Mouse (Mus musculus) left cerebral cortex, adult 2 months (tissue): ENCODE data around the gene Ddt. TPM values are rescaled to one million over a fixed set of nuclear protein-coding genes. Genes with fewer than 3 reads are reported as not detected.

ENCODE experiments used
- DNase-seq, 2 experiments: peaks; one replicate each; pipeline ENCODE4 v3.0.0; 2021 to 2022; ENCODE audit warnings: low spot score in 2 of 2, mixed read lengths in 1 of 2; ENCODE audit errors: extremely low spot score in 1 of 2
- H3K27ac ChIP-seq: fragments of 200-600 bp; 2 replicates; pipeline ENCODE4 v1.8.1; 2022
- H3K4me3 ChIP-seq: fragments of 200-600 bp; 2 replicates; pipeline ENCODE4 v1.8.1; 2022
- CTCF ChIP-seq: fragments of 200-600 bp; IDR thresholded peaks from 2 replicates; pipeline ENCODE4 v1.8.1; 2022; ENCODE audit warnings: antibody characterized with exemption, mild to moderate bottlenecking, moderate library complexity
- intact Hi-C: fragments of 180-260 bp; cut with DNase I; formaldehyde crosslinking; loops from one replicate; pipeline ENCODE4 v1.15.1; 2025
- total RNA-seq, 2 experiments: library from RNA; stranded (reverse); gene quantifications; 2 replicates each; pipeline ENCODE4 v1.2.3; 2021

Gene Ddt
- total RNA-seq, 2 experiments from 2014 or later, result 43.3 to 49.3 TPM

GRCm38 (mm10) chr10:75764519-75765473 is 8.4 kb downstream of the Ddt start:
- peak in 1 of 2 experiments; percentile 40 for DNase-seq
- peak overlapping the region; percentile 79 for H3K27ac ChIP-seq
- intact Hi-C loops, result loop anchor here (1.0 to 5.0 kb wide), 5 partner anchors 20 to 178 kb away; partner anchors contain the start of gene Gstt2

DNA sequence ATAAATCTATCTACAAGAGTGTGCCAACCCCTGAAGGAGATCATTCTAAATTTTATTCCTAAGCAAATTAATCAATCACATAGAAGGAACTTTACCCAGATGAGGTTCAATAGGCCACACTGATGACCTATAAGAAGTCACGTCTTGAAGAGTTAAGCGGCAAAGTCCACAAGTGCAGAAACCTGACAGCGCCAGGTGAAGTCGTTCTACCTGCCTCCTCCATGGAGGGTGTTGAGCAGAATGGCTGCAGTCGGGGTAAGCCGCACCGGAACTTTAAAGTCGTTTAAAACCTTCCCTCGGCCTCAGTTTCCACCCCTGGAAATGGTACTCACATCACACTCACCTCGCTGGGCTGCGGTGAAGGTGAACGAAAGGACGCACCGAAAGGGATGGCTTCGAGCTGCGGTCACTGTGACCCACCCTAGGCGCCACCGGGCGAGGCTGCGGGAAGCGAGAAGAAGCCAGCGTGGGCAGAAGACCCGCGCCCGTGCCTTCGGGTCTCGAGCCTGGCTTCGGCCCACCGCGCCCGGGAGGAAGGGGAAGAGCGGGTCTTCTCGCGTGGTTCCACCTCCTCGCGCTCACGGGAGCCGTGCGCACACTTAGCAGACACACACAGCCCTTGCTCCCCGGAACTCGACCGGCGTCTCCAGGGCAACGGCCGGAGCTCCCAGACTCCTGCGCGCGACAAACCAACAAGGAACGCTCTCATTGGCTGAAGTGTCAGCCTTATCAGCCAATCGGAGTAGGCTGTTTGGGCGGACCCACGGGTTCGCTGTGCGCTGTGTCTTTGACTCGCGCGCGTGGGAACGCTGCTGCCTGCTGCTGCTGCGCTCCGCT is 9.3 kb downstream of the Ddt start, which contains the start of gene Cabin1:
Gene Cabin1 (minus strand): TSS at position 660 of the 837 bp plus-strand sequence.
- DNase-seq, result peak; percentile 96 to 98
- no peak; the same call in 1 of the 2 replicates for TF ChIP-seq CTCF
- Histone ChIP-seq H3K4me3 (peak within 1 kb of the TSS; percentile 85), H3K27ac (peak within 1 kb of the TSS; percentile 88)
- intact Hi-C loops, result loop anchor here (1.0 to 5.0 kb wide), 5 partner anchors 19 to 177 kb away; partner anchors contain the start of gene Gstt2

More at GRCm38 (mm10) chr10:75764519-75765473, 8.4 kb downstream of the Ddt start:
- peak overlapping the region; percentile 85 for H3K4me3 ChIP-seq
- TF ChIP-seq CTCF, result peak; percentile 69

DNA sequence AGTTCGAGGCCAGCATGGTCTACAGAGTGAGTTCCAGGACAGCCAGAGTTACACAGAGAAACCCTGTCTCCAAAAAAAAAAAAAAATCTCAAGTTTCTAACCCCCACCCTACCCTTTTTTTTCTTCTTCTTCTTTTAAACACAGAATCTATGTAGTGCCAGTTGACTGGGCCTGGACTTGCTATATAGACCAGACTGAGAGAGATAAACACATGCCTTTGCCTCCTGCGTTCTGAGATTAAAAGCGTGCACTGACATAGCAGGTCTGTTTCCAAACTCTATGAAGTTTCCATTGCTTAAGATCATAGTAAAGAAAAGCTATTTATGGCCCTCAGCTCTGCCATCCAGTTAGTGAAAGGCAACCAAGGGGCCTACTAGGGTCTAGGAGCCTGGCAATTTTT is 10.8 kb downstream of the Ddt start:
- intact Hi-C loops, result loop anchor here (5.0 kb wide), 1 partner anchor 95 kb away; no protein-coding TSS in a partner anchor
- no peak overlapping the region for H3K4me3 ChIP-seq
- no peak for DNase-seq
- no peak for TF ChIP-seq CTCF
- no peak overlapping the region for H3K27ac ChIP-seq

DNA sequence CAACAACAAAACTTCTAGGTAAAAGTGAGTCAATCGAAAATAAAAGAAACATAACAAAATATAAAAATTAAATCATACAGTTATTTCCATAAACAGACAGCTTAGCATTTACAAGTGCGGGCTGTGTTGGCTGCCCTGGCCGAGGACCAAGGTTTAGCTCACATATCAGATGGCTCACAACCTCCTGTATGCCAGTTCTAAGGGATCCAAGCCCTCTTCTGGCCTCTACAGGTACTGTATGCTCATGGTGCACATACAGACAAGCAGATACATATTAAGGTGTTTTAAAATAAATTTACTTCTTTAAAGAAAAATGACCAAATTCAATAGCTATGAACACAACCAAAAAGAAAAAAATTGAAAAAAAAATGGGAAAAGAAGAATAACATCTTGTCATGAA is 12.9 kb downstream of the Ddt start:
- no peak overlapping the region for H3K27ac ChIP-seq
- TF ChIP-seq CTCF, result peak; percentile 6; the same call in 1 of the 2 replicates
- no peak for DNase-seq
- no peak overlapping the region for H3K4me3 ChIP-seq
- intact Hi-C loops, result loop anchor here (5.0 kb wide), 1 partner anchor 97 kb away; no protein-coding TSS in a partner anchor

- no peak overlapping the region for H3K4me3 ChIP-seq
- DNase-seq, result no peak
- H3K27ac ChIP-seq, result no peak overlapping the region
- intact Hi-C loops, result no loop called here
- TF ChIP-seq CTCF, result no peak
Observed at GRCm38 (mm10) chr10:75756719-75757118, 16.5 kb downstream of the Ddt start.

GRCm38 (mm10) chr10:75744017-75744416 is 29.2 kb downstream of the Ddt start:
- TF ChIP-seq CTCF, result peak; percentile 93
- intact Hi-C loops, result loop anchor here (1.0 to 2.0 kb wide), 4 partner anchors 21 to 207 kb away; partner anchors contain the start of gene Cabin1
- Histone ChIP-seq H3K4me3 (no peak overlapping the region), H3K27ac (peak overlapping the region; percentile 81)
- peak; percentile 80 to 82 for DNase-seq

- Histone ChIP-seq H3K4me3 (no peak overlapping the region), H3K27ac (peak overlapping the region; percentile 81)
- intact Hi-C loops, result loop anchor here (1.0 kb wide), 1 partner anchor 39 kb away; no protein-coding TSS in a partner anchor
- TF ChIP-seq CTCF, result no peak
- peak; percentile 65 to 66 for DNase-seq
Observed at GRCm38 (mm10) chr10:75743369-75743768, 29.8 kb downstream of the Ddt start.

GRCm38 (mm10) chr10:75740866-75741265 is 32.3 kb downstream of the Ddt start:
- no peak for DNase-seq
- TF ChIP-seq CTCF, result no peak
- no peak overlapping the region for H3K4me3 ChIP-seq
- H3K27ac ChIP-seq, result no peak overlapping the region
- intact Hi-C loops, result no loop called here

GRCm38 (mm10) chr10:75725449-75725848 is 47.8 kb downstream of the Ddt start:
- TF ChIP-seq CTCF, result no peak
- intact Hi-C loops, result no loop called here
- DNase-seq, result no peak
- H3K27ac ChIP-seq, result no peak overlapping the region
- H3K4me3 ChIP-seq, result no peak overlapping the region

Other genes starting within 250 kb of the Ddt start
- 1 to 10 TPM; 9.4 to 9.9 TPM for gene Lrrc75b, start 213.1 kb downstream of the Ddt start, total RNA-seq
- 1 to 10 TPM; 3.2 to 4.1 TPM for gene Ggt1, start 211.8 kb downstream of the Ddt start, total RNA-seq
- gene Ggt5, start 184.1 kb downstream of the Ddt start, total RNA-seq, result 1 to 10 TPM; 2.7 to 3.8 TPM
- gene Susd2, start 129.4 kb downstream of the Ddt start, total RNA-seq, result 1 to 10 TPM; 8.4 to 8.9 TPM
- 10 to 100 TPM; 78.0 to 79.3 TPM for gene Cabin1, start 9.1 kb downstream of the Ddt start, total RNA-seq
- not detected for gene Gm20441, start 7.5 kb upstream of the Ddt start, total RNA-seq
- 1 to 10 TPM; 1.7 to 2.8 TPM for gene Gstt3, start 8.0 kb upstream of the Ddt start, total RNA-seq
- gene Gstt1, start 25.2 kb upstream of the Ddt start, total RNA-seq, result 10 to 100 TPM; 11.0 to 12.2 TPM
- gene Gstt4, start 49.1 kb upstream of the Ddt start, total RNA-seq, result not detected
- gene Gstt2, start 64.0 kb upstream of the Ddt start, total RNA-seq, result 1 to 10 TPM; 4.6 to 4.8 TPM
- gene Mif, start 86.8 kb upstream of the Ddt start, total RNA-seq, result 100 to 1,000 TPM; 475 to 526 TPM
- 1 to 10 TPM; 3.0 to 3.5 TPM for gene Derl3, start 120.0 kb upstream of the Ddt start, total RNA-seq
- gene Smarcb1, start 148.2 kb upstream of the Ddt start, total RNA-seq, result 10 to 100 TPM; 75.8 to 78.2 TPM
- gene Chchd10, start 159.7 kb upstream of the Ddt start, total RNA-seq, result 100 to 1,000 TPM; 364 to 413 TPM
- 1 to 10 TPM; 1.3 TPM for gene Mmp11, start 163.1 kb upstream of the Ddt start, total RNA-seq
- under 1 TPM in 1 of 2 experiments, not detected in 1; 0.51 TPM for gene Gm867, start 167.3 kb upstream of the Ddt start, total RNA-seq
- not detected for gene Vpreb3, start 169.6 kb upstream of the Ddt start, total RNA-seq
- gene Gm5134, start 181.1 kb upstream of the Ddt start, total RNA-seq, result not detected